Mouse (Mus musculus): Measurements from ENCODE around the gene Adgrg3. TPM values are rescaled to one million over a fixed set of nuclear protein-coding genes. Genes with fewer than 3 reads are reported as not detected.

Gene Adgrg3
- polyA plus RNA-seq (2014; fragmentation: Illumina TruSeq; extraction: RNeasy Lipid Tissue Mini Kit (QIAGEN cat#74804); ENCODE audit: low read depth, low replicate concordance): 4.0 TPM

DNA sequence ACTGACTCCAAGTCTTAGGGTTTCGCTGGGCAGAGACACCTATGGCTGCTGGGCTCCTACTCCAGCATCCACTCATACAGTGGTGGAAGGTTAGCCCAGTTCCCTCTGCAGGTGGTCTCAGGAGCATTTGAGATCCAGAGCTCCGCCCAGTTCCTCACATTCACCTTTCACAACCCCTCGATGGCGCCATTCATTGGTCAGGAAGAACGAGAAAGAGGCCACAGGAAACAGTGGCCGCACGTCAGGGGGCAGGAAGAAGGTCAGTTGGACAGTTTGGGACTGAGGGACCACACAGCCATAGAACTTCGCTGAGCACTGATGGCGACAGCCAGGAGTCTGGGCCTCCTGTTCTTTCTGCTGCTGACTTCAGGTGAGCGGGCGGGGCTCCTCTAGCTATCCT, at the start of gene Adgrg3:
Gene Adgrg3, plus strand, starts transcription at position 242 of the 400 bp plus-strand sequence.

GRCm38 (mm10) chr8:94974467-94975165, 42.9 kb upstream of the Adgrg3 start, which contains the start of gene Adgrg1:
Gene Adgrg1, plus strand, starts transcription at chr8:94974751.

DNA sequence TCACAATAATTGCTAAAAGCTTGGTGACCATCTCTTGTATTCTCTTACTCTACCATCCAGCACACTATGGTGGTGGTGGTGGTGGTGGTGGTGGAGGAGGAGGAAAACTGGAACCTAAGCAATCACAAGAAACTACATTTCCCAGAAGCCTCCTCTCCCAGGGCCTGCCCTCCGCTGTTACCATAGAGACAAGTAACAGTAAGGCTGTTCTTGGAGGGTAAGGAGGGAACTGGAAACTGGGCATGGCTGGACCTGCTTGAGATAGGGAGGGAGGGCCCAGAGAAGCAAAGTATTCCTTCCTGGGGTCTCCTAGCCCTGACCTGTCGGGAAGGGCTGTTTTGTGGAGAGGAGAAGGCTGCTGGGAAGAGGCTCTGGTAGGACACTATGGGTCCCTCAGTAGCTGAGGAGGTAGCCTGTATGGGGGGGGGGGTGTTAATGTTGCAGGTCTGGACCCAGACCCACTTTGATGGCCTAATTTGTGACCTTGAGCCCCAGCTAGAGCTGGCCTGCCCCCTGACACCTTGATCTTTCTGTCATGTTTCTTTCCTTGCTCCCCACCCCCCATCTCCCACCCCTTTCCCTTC, 37.5 kb downstream of the Adgrg3 start, which contains the start of gene Drc7:
Gene Drc7, plus strand, starts transcription at position 177 of the 584 bp plus-strand sequence.

GRCm38 (mm10) chr8:95080381-95081341, 63.2 kb downstream of the Adgrg3 start, which contains the start of gene Katnb1:
Gene Katnb1, plus strand, starts transcription at chr8:95081186.

Other genes starting within 250 kb of the Adgrg3 start
- gene Cx3cl1, start 245.7 kb upstream of the Adgrg3 start, polyA plus RNA-seq (2014; fragmentation: Illumina TruSeq; extraction: RNeasy Lipid Tissue Mini Kit (QIAGEN cat#74804); ENCODE audit: low read depth, low replicate concordance): 27.2 TPM
- gene Ccl17, start 207.2 kb upstream of the Adgrg3 start, polyA plus RNA-seq (2014; fragmentation: Illumina TruSeq; extraction: RNeasy Lipid Tissue Mini Kit (QIAGEN cat#74804); ENCODE audit: low read depth, low replicate concordance): 5.1 TPM
- 75.3 TPM for gene Coq9, start 179.4 kb upstream of the Adgrg3 start, polyA plus RNA-seq (2014; fragmentation: Illumina TruSeq; extraction: RNeasy Lipid Tissue Mini Kit (QIAGEN cat#74804); ENCODE audit: low read depth, low replicate concordance)
- 24.9 TPM for gene Ciapin1, start 179.3 kb upstream of the Adgrg3 start, polyA plus RNA-seq (2014; fragmentation: Illumina TruSeq; extraction: RNeasy Lipid Tissue Mini Kit (QIAGEN cat#74804); ENCODE audit: low read depth, low replicate concordance)
- gene Polr2c, start 160.2 kb upstream of the Adgrg3 start, polyA plus RNA-seq (2014; fragmentation: Illumina TruSeq; extraction: RNeasy Lipid Tissue Mini Kit (QIAGEN cat#74804); ENCODE audit: low read depth, low replicate concordance): 44.7 TPM
- gene Dok4, start 141.4 kb upstream of the Adgrg3 start, polyA plus RNA-seq (2014; fragmentation: Illumina TruSeq; extraction: RNeasy Lipid Tissue Mini Kit (QIAGEN cat#74804); ENCODE audit: low read depth, low replicate concordance): 10.0 TPM
- gene Ccdc102a, start 99.6 kb upstream of the Adgrg3 start, polyA plus RNA-seq (2014; fragmentation: Illumina TruSeq; extraction: RNeasy Lipid Tissue Mini Kit (QIAGEN cat#74804); ENCODE audit: low read depth, low replicate concordance): 7.3 TPM
- 0.36 TPM for gene Adgrg5, start 94.0 kb upstream of the Adgrg3 start, polyA plus RNA-seq (2014; fragmentation: Illumina TruSeq; extraction: RNeasy Lipid Tissue Mini Kit (QIAGEN cat#74804); ENCODE audit: low read depth, low replicate concordance)
- gene Adgrg1, start 42.9 kb upstream of the Adgrg3 start, polyA plus RNA-seq (2014; fragmentation: Illumina TruSeq; extraction: RNeasy Lipid Tissue Mini Kit (QIAGEN cat#74804); ENCODE audit: low read depth, low replicate concordance): 151 TPM
- 3.5 TPM for gene Drc7, start 37.4 kb downstream of the Adgrg3 start, polyA plus RNA-seq (2014; fragmentation: Illumina TruSeq; extraction: RNeasy Lipid Tissue Mini Kit (QIAGEN cat#74804); ENCODE audit: low read depth, low replicate concordance)
- 12.2 TPM for gene Katnb1, start 63.5 kb downstream of the Adgrg3 start, polyA plus RNA-seq (2014; fragmentation: Illumina TruSeq; extraction: RNeasy Lipid Tissue Mini Kit (QIAGEN cat#74804); ENCODE audit: low read depth, low replicate concordance)
- gene Kifc3, start 185.1 kb downstream of the Adgrg3 start, polyA plus RNA-seq (2014; fragmentation: Illumina TruSeq; extraction: RNeasy Lipid Tissue Mini Kit (QIAGEN cat#74804); ENCODE audit: low read depth, low replicate concordance): 30.2 TPM